Mouse (Mus musculus) gastrocnemius, adult 2 months (tissue): ENCODE results near the gene Sfrp5. TPM values are rescaled to one million over a fixed set of nuclear protein-coding genes. Genes with fewer than 3 reads are reported as not detected.

Experiments
- DNase-seq: peaks from one replicate; pipeline ENCODE4 v3.0.0; 2022
- H3K27ac ChIP-seq: fragments of 200-600 bp; 2 replicates; pipeline ENCODE4 v1.8.1; 2022; ENCODE audit warnings: mild to moderate bottlenecking
- H3K4me3 ChIP-seq: fragments of 200-600 bp; 2 replicates; pipeline ENCODE4 v1.8.1; 2022; ENCODE audit warnings: mild to moderate bottlenecking, moderate library complexity
- CTCF ChIP-seq: fragments of 200-600 bp; IDR thresholded peaks from 2 replicates; pipeline ENCODE4 v1.8.1; 2022; ENCODE audit warnings: antibody characterized with exemption, mild to moderate bottlenecking, moderate library complexity
- intact Hi-C: fragments of 180-260 bp; cut with DNase I; formaldehyde crosslinking; loops from one replicate; pipeline ENCODE4 v1.15.1; 2025
- total RNA-seq, 2 experiments: library from RNA; stranded (reverse); gene quantifications; 2 replicates each; pipeline ENCODE4 v1.2.3; 2021

Sfrp5 gene
- total RNA-seq, 2 experiments from 2014 or later: 4.2 to 5.6 TPM

DNA sequence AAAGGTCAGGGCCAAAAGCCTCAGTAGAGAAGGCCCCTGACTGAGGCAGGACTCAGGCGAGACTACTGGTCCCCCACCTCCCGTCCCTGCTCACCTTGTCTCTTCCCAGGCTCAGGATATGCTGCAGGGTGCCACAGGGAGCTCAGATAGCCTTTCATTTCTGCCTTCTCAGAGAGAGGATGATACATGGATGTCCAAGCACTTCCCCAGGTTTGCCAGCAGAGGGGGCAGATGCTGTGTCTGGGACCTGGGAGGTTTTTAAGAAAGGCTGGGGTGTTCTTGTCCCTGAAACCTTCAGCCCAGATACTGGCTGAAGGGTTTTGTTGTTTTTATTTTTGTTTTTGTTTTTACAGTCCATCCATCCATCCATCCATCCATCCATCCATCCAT, 15.3 kb upstream of the Sfrp5 start:
- TF ChIP-seq CTCF: peak; percentile 83
- Histone ChIP-seq H3K27ac (no peak overlapping the region), H3K4me3 (no peak overlapping the region)
- intact Hi-C loops: loop anchor here (1.0 kb wide), 1 partner anchor 55 kb away; no protein-coding TSS in a partner anchor
- DNase-seq: peak; percentile 60

DNA sequence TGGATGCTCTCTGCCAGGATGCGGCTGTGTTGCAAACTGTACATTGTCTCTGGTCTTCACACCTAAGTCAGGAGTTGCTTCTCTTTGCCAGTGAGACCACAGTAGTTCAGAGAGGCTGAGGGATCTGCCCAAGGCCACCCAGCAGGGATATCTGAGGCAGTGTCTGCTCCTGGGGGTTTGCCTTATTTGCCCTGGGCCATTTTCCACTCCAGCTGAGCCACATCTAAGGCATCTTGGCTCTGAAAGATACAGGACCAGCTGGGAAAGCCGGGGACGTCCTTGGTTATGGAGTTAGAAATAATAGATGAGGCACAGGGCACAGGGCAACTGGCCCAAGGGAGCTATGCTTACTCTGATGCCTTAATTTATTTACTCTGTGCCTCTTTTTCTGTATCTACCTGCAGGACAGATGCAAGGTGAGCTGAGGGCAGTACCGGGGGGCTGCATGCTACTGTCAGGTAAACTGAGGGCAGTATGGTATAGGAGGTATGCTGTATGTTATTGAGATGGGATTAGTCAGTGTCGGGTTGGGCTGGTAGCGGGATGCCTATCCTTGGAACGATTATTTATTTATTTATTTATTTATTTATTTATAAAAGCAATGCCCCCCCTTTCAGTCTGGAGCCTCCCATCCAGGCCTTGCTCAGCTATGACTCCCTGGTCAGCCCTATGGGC, 14.8 kb upstream of the Sfrp5 start:
- intact Hi-C loops: loop anchor here (1.0 kb wide), 1 partner anchor 55 kb away; no protein-coding TSS in a partner anchor
- DNase-seq: no peak
- H3K27ac ChIP-seq: no peak overlapping the region
- no peak overlapping the region for H3K4me3 ChIP-seq
- no peak for TF ChIP-seq CTCF

- no peak for DNase-seq
- no peak overlapping the region for H3K27ac ChIP-seq
- no peak overlapping the region for H3K4me3 ChIP-seq
- no peak for TF ChIP-seq CTCF
- intact Hi-C loops: no loop called here
Observed at GRCm38 (mm10) chr19:42214601-42215000, 12.5 kb upstream of the Sfrp5 start.

GRCm38 (mm10) chr19:42211936-42212335, 9.9 kb upstream of the Sfrp5 start:
- no peak overlapping the region for H3K4me3 ChIP-seq
- no peak for TF ChIP-seq CTCF
- no peak for DNase-seq
- H3K27ac ChIP-seq: no peak overlapping the region
- intact Hi-C loops: no loop called here

DNA sequence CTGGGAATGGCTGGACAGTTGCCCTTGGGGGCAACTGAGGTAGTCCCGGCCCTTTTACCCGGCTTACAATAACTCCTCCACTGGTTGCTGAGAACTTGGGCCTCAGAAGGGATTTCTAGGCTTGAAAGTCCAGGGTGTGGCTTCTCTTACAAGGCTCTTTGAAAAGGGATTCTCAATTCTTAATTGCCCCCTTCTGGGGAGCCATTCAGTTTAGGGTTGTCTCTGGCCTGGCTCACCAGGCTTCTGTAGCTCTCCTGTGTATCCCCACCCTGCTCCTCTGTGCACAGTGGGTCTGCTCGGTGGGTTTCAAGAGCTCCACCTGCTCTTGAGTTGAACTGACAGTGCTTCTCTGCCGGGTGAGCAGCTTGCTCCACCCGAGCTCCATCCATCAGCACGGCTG, 7.9 kb upstream of the Sfrp5 start:
- Histone ChIP-seq H3K4me3 (no peak overlapping the region), H3K27ac (no peak overlapping the region)
- DNase-seq: no peak
- no peak for TF ChIP-seq CTCF
- intact Hi-C loops: no loop called here

DNA sequence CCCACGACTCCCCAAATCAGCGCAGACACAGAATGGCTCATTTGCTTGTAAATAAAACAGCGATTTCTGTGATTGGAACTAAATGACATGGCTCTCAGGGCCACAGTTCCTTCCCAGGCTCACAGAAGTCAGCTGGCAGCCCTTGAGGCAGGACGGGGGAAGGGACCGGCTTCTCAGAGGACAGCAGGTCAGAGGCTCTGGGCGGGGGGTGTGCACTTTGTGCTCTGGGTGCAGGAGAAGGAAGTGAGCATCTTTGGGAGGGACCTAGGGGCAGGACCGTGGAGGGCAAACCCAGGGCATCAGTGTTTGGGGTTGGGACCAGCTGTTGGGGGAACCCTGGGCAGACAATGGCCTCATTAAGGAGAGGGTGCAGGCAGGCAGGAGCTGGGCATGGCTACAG, 7.4 kb upstream of the Sfrp5 start:
- intact Hi-C loops: no loop called here
- no peak for TF ChIP-seq CTCF
- H3K27ac ChIP-seq: no peak overlapping the region

GRCm38 (mm10) chr19:42205201-42205600, 3.1 kb upstream of the Sfrp5 start:
- no peak for DNase-seq
- no peak overlapping the region for H3K27ac ChIP-seq
- intact Hi-C loops: no loop called here
- H3K4me3 ChIP-seq: no peak overlapping the region
- no peak for TF ChIP-seq CTCF

More for the DNA sequence above, 7.4 kb upstream of the Sfrp5 start:
- no peak overlapping the region for H3K4me3 ChIP-seq
- DNase-seq: no peak

- H3K4me3 ChIP-seq: no peak overlapping the region
- DNase-seq: no peak
- no peak for TF ChIP-seq CTCF
- intact Hi-C loops: no loop called here
- no peak overlapping the region for H3K27ac ChIP-seq
Observed at GRCm38 (mm10) chr19:42204306-42204705, 2.3 kb upstream of the Sfrp5 start.

GRCm38 (mm10) chr19:42202467-42202866, 415 bp upstream of the Sfrp5 start:
- Histone ChIP-seq H3K4me3 (no peak overlapping the region), H3K27ac (no peak overlapping the region)
- no peak for DNase-seq
- intact Hi-C loops: no loop called here
- TF ChIP-seq CTCF: no peak

GRCm38 (mm10) chr19:42198026-42198425, 4.0 kb downstream of the Sfrp5 start:
- H3K27ac ChIP-seq: no peak overlapping the region
- no peak for TF ChIP-seq CTCF
- intact Hi-C loops: no loop called here
- DNase-seq: no peak
- H3K4me3 ChIP-seq: no peak overlapping the region

DNA sequence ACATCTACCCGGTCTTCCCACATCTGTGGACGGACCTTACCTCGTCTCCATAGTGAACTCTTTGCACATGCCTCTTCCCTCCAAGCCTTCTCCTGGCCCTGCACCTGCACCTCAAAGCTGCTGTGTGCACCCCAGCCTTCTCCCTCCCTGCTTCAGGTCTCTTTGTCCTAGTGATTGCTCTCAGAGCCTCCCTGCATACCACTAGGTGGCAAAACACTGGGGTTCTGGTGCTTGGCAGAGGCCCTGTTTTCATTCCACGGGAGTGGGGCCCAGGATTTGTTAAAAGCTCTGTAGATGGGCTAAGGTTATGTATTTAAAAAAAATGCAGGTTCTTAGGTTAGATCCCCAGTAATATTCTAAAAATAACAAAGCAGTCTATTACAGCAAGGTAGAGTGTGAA, 5.0 kb downstream of the Sfrp5 start:
- DNase-seq: no peak
- Histone ChIP-seq H3K27ac (no peak overlapping the region), H3K4me3 (no peak overlapping the region)
- no peak for TF ChIP-seq CTCF
- intact Hi-C loops: no loop called here

GRCm38 (mm10) chr19:42196378-42196777, 5.7 kb downstream of the Sfrp5 start:
- no peak for DNase-seq
- intact Hi-C loops: no loop called here
- no peak overlapping the region for H3K4me3 ChIP-seq
- TF ChIP-seq CTCF: no peak
- no peak overlapping the region for H3K27ac ChIP-seq

- no peak overlapping the region for H3K27ac ChIP-seq
- intact Hi-C loops: no loop called here
- no peak for DNase-seq
- no peak for TF ChIP-seq CTCF
- no peak overlapping the region for H3K4me3 ChIP-seq
Observed at GRCm38 (mm10) chr19:42193311-42193710, 8.7 kb downstream of the Sfrp5 start.

DNA sequence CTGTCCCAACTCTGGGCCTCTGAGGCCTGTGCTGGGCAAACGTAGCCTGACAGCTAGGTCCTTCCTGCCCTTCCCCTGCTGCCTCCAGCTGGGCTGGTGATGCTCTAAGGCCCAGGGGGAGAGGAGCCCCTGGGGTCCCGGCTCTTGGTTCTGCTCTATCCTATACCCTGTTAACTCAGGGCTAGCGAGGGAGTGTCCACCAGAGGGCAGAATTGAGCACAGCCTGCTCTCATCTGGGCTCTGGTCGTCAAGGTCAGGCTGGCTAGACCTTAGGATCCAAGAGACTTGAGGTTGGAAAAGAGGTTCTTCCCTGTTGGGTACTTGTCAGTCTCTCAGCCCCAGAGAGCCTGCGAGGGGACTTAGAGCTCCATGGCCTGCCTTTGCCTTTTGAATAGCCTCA, 11.6 kb downstream of the Sfrp5 start:
- Histone ChIP-seq H3K4me3 (no peak overlapping the region), H3K27ac (no peak overlapping the region)
- peak; percentile 88 for TF ChIP-seq CTCF
- DNase-seq: peak; percentile 71
- intact Hi-C loops: no loop called here
